Mouse (Mus musculus): ENCODE data around the gene Shkbp1.

- TF ChIP-seq POLR2A (IDR thresholded peaks at IDR 0.05; ENCODE audit: low read depth, low read length) (no peak), CTCF (conservative IDR thresholded peaks at IDR 0.05 in 1 of 2, IDR thresholded peaks at IDR 0.05 in 1 of 2; ENCODE audit: low read depth in 2 of 2, low read length in 2 of 2) (no peak), MAX (IDR thresholded peaks at IDR 0.05; ENCODE audit: low read length) (no peak), KAT2A (IDR thresholded peaks at IDR 0.05; ENCODE audit: insufficient replicate concordance, low read length) (no peak), IRF4 (IDR thresholded peaks at IDR 0.05; ENCODE audit: low read depth, low read length) (no peak), TCF12 (IDR thresholded peaks at IDR 0.05; ENCODE audit: low read depth, low read length) (no peak), ETS1 (conservative IDR thresholded peaks at IDR 0.05; ENCODE audit: low read depth, low read length) (no peak), RCOR1 (conservative IDR thresholded peaks at IDR 0.05; ENCODE audit: low read depth, low read length) (no peak), USF1 (IDR thresholded peaks at IDR 0.05; ENCODE audit: low read depth, low read length) (no peak), NELFE (IDR thresholded peaks at IDR 0.05; ENCODE audit: low read depth, low read length) (no peak), POLR2AphosphoS2 (IDR thresholded peaks at IDR 0.05; ENCODE audit: low read depth, low read length) (no peak), GABPA (IDR thresholded peaks at IDR 0.05; ENCODE audit: insufficient replicate concordance, low read depth, low read length) (no peak), MAFK (IDR thresholded peaks at IDR 0.05; ENCODE audit: insufficient replicate concordance, low read length) (no peak)
Measured at GRCm38 (mm10) chr7:27396184-27397047, 40.6 kb upstream of the Shkbp1 start.

All from CH12.LX (cell line).